Mouse (Mus musculus) lung, postnatal 0 days (tissue): ENCODE measurements around the gene Tmem115.

ENCODE experiments used
- CTCF ChIP-seq: IDR thresholded peaks from 2 replicates; pipeline ENCODE4 v1.5.1; 2016; ENCODE audit warnings: antibody characterized with exemption, mild to moderate bottlenecking
- EP300 ChIP-seq: IDR thresholded peaks from 2 replicates; pipeline ENCODE4 v1.6.1; 2016; ENCODE audit warnings: antibody characterized with exemption, mild to moderate bottlenecking, control low read depth

GRCm38 (mm10) chr9:107554319-107554825 is 20.6 kb downstream of the Tmem115 start:
- TF ChIP-seq EP300: no peak; the same call in 1 of the 2 replicates
- TF ChIP-seq CTCF: peak; percentile 44; the same call in 1 of the 2 replicates
